Mouse (Mus musculus) heart, embryonic 11.5 days (tissue): ENCODE results near the gene Hydin. TPM values are rescaled to one million over a fixed set of nuclear protein-coding genes. Genes with fewer than 3 reads are reported as not detected.
"Not testable (repeated sequence)": the region's sequence is repeated elsewhere in the genome, so short reads cannot be mapped to it uniquely, and the experiment has no call there.

Experiments used
- ATAC-seq: fragments of 200-750 bp; cut with Nextera tagmentation; replicated peaks from 2 replicates; pipeline ENCODE4 v1.8.0; 2017; ENCODE audit warnings: moderate library complexity; ENCODE audit not compliant: insufficient number of reproducible peaks, low FRiP score, low TSS enrichment
- H3K27ac ChIP-seq: fragments of 300-500 bp; sonication (generic); 2 replicates; pipeline ENCODE4 v1.5.1; 2014; ENCODE audit warnings: mild to moderate bottlenecking, low read depth, low read length
- H3K27me3 ChIP-seq: fragments of 300-500 bp; sonication (generic); 2 replicates; pipeline ENCODE4 v1.6.1; 2014; ENCODE audit warnings: mild to moderate bottlenecking, low read length, mixed read lengths; ENCODE audit not compliant: control insufficient read depth, insufficient read depth
- H3K36me3 ChIP-seq: fragments of 300-500 bp; sonication (generic); 2 replicates; pipeline ENCODE4 v1.6.1; 2014; ENCODE audit warnings: mild to moderate bottlenecking, low read length, moderate library complexity, mixed read lengths; ENCODE audit not compliant: control insufficient read depth, insufficient read depth
- H3K4me1 ChIP-seq: fragments of 300-500 bp; sonication (generic); 2 replicates; pipeline ENCODE4 v1.6.1; 2014; ENCODE audit warnings: low read length; ENCODE audit not compliant: control insufficient read depth, insufficient read depth
- H3K4me2 ChIP-seq: fragments of 300-500 bp; sonication (generic); 2 replicates; pipeline ENCODE4 v1.6.1; 2014; ENCODE audit warnings: mild to moderate bottlenecking, moderate library complexity
- H3K4me3 ChIP-seq: fragments of 300-500 bp; sonication (generic); 2 replicates; pipeline ENCODE4 v1.5.1; 2014; ENCODE audit warnings: low read depth, low read length
- H3K9ac ChIP-seq: fragments of 300-500 bp; sonication (generic); 2 replicates; pipeline ENCODE4 v1.6.1; 2014; ENCODE audit warnings: mild to moderate bottlenecking, low read depth, low read length, moderate library complexity
- H3K9me3 ChIP-seq: fragments of 300-500 bp; sonication (generic); replicated peaks from 2 replicates; pipeline ENCODE4 v1.6.1; 2016; ENCODE audit warnings: low read length; ENCODE audit not compliant: control insufficient read depth
- WGBS: fragments of 180-500 bp; shearing (Covaris S2); extraction: QIAGEN DNeasy Blood & Tissue Kit; methylation state at CpG from one replicate; pipeline ENCODE4 v1.1.7; 2014; ENCODE audit not compliant: insufficient replicate concordance; 5-methylcytosine and 5-hydroxymethylcytosine counted together
- polyA plus RNA-seq: library from polyadenylated mRNA; unstranded; fragments of >200 nt; fragmentation: Nextera tagmentation; extraction: Ambion mirVana; gene quantifications from 2 replicates; pipeline ENCODE4 v1.2.1, GENCODE M21; 2014

Gene Hydin
- polyA plus RNA-seq, 1 experiment from 2014 or later, result 0.14 TPM

DNA sequence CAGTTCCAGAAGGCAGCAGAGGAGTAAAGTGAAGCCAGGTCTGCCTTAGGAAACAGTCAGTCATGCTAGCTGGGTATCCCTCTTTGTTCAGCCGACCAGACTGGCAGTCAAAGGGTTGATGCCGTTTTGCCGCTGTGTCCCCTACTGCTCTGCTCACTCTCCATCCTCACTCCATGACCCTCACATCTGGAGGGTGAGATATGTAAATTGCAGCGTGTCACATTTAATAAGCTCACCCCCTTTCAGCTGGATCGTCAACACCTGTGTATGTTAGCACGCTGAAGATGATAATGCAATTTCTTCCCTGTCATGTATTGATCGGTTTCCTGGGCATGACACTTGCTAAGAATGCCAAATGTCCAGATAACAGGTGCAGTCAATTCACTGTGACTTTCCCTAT lies 49.0 kb downstream of the Hydin start:
- H3K27me3 ChIP-seq, result no peaks in the 10 kb centered on the region
- H3K9me3 ChIP-seq, result no peaks in the 10 kb centered on the region
- 58% methylated on average over 7 of the region's 7 CpGs for WGBS

DNA sequence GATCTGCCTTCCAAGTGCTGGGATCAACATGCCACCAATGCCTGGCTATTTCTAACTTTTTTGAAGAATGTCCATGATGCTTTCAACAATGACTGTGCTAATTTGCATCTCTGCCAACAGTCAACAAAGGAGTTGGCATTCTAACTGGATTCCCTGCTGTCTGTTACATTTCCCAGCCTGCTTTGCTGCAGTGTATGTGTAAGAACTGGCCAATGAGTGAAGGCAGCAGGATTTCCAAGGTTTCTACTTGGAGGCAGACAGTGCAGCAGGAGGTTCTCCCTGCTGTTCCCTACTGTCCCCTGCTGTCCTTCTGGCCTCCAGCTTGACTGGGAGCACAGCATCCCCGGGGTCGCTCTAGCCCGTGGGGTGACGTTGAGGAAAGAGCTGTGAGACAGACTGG lies 52.8 kb downstream of the Hydin start:
- no peaks in the 10 kb centered on the region for H3K4me1 ChIP-seq
- ATAC-seq, result no peak
- no peak overlapping the region for H3K9ac ChIP-seq
- H3K27ac ChIP-seq, result no peak overlapping the region
- WGBS, result 77% methylated on average over 4 of the region's 4 CpGs
- no peak overlapping the region for H3K4me2 ChIP-seq
- H3K4me3 ChIP-seq, result no peak overlapping the region
- H3K9me3 ChIP-seq, result no peaks in the 10 kb centered on the region
- H3K36me3 ChIP-seq, result no peaks in the 10 kb centered on the region
- no peaks in the 10 kb centered on the region for H3K27me3 ChIP-seq

More for the DNA sequence above, 49.0 kb downstream of the Hydin start:
- Histone ChIP-seq H3K36me3 (no peaks in the 10 kb centered on the region), H3K4me1 (no peaks in the 10 kb centered on the region), H3K9ac (no peak overlapping the region), H3K4me2 (no peak overlapping the region), H3K4me3 (no peak overlapping the region), H3K27ac (no peak overlapping the region)
- no peak for ATAC-seq

DNA sequence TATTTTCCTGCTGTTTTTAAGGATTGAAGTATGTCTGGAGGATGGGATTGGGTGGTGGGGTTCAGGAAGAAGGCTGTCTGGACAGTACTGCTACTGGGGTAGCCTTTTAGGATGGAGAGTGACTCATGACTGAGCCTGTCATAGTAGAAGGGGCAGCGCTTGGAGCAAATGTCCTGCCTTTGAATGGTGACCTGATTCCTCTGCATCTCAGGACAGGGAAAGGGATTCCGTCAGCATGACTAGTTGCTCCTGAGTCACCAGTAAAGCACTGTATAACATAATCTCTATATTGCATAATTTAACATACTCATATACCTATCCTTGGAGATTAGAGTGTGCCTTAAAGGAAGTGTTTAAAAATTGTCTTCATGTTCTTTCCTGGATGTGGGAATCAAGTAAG lies 54.7 kb downstream of the Hydin start:
- WGBS, result 48% methylated on average over 2 of the region's 2 CpGs
- H3K4me1 ChIP-seq, result no peaks in the 10 kb centered on the region
- no peak for ATAC-seq
- no peak overlapping the region for H3K27ac ChIP-seq
- no peaks in the 10 kb centered on the region for H3K27me3 ChIP-seq
- H3K9ac ChIP-seq, result no peak overlapping the region
- no peak overlapping the region for H3K4me2 ChIP-seq
- no peak overlapping the region for H3K4me3 ChIP-seq
- H3K9me3 ChIP-seq, result no peaks in the 10 kb centered on the region
- H3K36me3 ChIP-seq, result no peaks in the 10 kb centered on the region

DNA sequence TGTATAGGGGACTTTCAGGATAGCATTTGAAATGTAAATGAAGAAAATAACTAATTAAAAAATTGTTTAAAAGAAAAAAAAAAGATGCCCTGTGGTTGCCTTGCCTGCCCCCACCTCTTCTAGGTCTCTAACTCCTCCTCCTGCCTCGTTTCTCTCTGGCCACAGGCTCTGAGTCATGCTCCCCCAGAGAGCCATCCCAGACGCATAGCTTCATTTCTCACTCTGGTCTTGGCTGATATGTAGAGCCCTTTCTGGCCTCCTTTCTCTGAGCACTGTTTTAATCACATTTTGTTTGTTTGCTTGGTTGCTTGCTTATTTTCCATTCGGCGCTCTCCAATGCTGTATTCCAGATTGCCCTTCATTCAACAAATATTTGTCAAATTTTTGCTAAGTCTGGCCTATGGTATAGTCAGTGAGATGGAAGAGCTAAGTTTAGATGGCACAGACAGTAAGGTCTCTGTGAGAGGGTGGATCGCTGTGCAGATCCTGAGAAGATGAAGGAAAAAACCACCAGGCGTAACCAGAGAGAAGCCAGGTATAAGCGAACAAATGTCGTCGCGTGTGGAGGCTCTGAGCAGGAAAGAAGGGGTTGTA lies 57.3 kb downstream of the Hydin start:
- H3K27me3 ChIP-seq, result no peaks in the 10 kb centered on the region
- ATAC-seq, result no peak
- H3K4me1 ChIP-seq, result no peaks in the 10 kb centered on the region
- WGBS, result 66% methylated on average over 10 of the region's 10 CpGs
- H3K9ac ChIP-seq, result no peak overlapping the region
- no peak overlapping the region for H3K4me3 ChIP-seq
- no peak overlapping the region for H3K27ac ChIP-seq
- no peaks in the 10 kb centered on the region for H3K9me3 ChIP-seq
- no peaks in the 10 kb centered on the region for H3K36me3 ChIP-seq
- no peak overlapping the region for H3K4me2 ChIP-seq

DNA sequence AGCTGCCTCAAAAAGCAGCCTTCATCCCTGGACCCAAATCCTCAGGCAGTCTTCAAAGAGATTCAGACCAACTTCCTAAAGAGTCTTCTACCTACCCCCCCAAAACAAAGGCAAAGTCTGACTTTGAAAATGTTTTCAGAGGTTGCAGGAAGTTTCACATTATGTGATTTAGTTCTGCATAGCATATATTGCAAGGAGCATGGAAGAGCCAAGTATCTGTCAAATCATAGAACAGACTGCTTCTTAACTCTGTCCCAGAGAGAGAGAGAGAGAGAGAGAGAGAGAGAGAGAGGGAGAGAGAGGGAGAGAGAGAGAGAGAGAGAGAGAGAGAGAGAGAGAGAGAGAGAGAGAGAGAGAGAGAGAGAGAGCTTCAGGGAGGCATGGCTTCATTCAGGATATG lies 60.3 kb downstream of the Hydin start:
- H3K9me3 ChIP-seq, H3K4me1 ChIP-seq, H3K36me3 ChIP-seq, H3K27ac ChIP-seq, ATAC-seq, H3K4me3 ChIP-seq, H3K9ac ChIP-seq, H3K4me2 ChIP-seq, H3K27me3 ChIP-seq: not testable (repeated sequence)

DNA sequence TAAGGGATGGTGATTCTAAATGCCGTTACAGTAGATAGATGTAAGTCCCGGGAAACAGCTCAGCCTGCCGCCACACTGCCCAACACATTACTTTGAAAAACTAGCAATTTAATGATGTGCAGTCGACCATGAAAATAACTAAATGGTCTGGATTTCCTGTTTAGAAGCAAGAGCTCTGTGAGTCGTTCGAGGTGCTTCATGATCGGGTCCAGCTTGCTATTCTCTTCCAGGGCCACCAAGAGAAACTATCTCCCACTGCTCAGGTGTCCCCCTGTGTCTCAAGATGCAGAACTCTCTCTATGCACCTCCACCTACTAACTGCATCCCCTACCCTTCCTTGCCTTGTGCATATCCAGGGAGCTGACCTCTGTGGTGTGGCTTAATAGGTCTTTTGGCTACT lies 66.6 kb downstream of the Hydin start:
- H3K27ac ChIP-seq, result no peak overlapping the region
- H3K9me3 ChIP-seq, result no peaks in the 10 kb centered on the region
- H3K4me1 ChIP-seq, result no peaks in the 10 kb centered on the region
- H3K36me3 ChIP-seq, result no peaks in the 10 kb centered on the region
- no peak overlapping the region for H3K4me3 ChIP-seq
- no peak overlapping the region for H3K9ac ChIP-seq
- no peak for ATAC-seq
- WGBS, result 83% methylated on average over 7 of the region's 7 CpGs
- no peak overlapping the region for H3K4me2 ChIP-seq
- no peaks in the 10 kb centered on the region for H3K27me3 ChIP-seq

DNA sequence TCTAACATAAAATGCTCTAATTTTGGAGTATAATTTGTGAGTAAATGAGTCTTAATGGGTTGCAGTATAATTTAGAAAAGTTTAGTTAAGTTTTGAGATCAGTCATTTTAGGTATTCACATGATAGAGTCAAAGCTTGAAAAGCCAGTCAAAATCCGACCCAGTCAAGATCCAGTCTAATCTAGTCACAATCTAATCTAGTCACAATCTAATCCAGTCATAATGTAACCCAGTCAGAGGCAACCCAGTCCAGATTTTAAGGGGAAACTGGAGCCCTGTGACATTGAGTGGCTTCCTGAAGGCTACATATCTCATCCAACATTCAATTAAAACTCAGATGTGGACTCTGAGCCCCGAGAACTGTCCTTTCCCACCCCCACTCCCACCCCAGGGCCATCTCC lies 72.7 kb downstream of the Hydin start:
- Histone ChIP-seq H3K36me3 (no peaks in the 10 kb centered on the region), H3K4me3 (no peak overlapping the region), H3K9ac (no peak overlapping the region), H3K9me3 (no peaks in the 10 kb centered on the region), H3K4me1 (no peaks in the 10 kb centered on the region), H3K27ac (no peak overlapping the region), H3K27me3 (no peaks in the 10 kb centered on the region), H3K4me2 (no peak overlapping the region)
- no peak for ATAC-seq
- WGBS, result 68% methylated on average over 2 of the region's 2 CpGs

DNA sequence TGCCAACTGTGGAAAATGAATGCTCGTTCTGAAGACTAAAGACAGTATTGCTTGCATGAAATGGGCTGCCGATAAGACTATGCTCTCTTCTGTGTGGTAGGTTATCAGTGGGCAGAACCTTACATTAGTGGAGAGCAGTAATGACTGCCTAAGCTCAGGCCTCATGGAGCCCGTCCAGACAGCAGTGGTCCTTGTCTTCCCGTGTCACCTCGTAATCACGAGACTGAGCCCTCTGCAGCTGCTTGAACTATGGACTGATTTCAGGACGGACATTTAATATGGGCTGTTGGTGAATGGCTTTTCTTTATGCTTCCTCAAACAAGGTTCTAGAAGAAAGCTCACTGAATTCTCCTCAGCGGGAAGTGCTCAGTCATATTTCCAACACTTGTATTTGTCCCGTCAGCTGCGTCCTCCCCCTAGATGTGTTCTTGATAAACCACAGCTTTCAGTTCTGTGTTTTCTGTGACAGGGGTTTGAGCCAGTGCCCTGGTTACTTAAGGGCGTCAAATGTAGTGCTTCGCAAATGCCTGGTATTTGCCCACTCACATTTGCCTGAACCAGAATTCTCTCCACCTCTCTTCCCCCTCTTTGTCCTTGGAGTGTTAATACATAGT lies 73.4 kb downstream of the Hydin start:
- no peak overlapping the region for H3K4me3 ChIP-seq
- no peaks in the 10 kb centered on the region for H3K27me3 ChIP-seq
- no peak overlapping the region for H3K9ac ChIP-seq
- H3K9me3 ChIP-seq, result no peaks in the 10 kb centered on the region
- 72% methylated on average over 12 of the region's 12 CpGs for WGBS
- no peak overlapping the region for H3K27ac ChIP-seq
- no peaks in the 10 kb centered on the region for H3K4me1 ChIP-seq
- ATAC-seq, result no peak
- no peak overlapping the region for H3K4me2 ChIP-seq
- no peaks in the 10 kb centered on the region for H3K36me3 ChIP-seq

DNA sequence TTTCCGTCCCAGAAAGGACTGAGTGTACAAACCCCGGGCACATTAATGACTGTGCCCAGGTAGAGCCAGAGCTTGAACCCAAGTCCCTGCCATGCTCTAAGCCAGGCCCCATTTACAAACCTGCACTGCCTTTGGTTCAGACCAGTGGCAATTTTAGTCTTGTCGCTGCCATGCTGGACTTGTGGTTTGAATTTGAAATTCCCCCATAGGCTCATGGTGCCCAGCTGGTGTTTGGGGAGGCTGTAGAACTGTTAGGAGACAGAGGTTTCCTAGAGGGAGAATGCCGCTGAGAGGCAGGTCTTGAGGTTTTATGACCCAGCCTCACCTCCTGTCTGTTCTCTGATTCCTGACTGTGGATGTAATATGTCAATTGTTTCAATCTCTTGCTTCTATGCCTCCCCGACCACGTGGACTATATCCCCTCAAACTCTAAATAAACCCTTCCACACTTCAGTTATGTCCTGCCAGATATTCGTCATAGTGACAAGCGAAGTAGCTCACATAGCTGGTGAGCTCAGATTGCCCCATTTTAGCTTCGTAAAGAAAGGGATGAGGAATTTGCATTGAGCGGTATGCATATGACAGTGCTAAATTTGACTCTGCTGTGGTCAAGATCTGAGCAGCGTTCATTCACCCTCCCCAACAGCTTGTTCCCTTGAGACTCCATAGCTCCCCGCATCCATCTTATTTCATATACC lies 79.1 kb downstream of the Hydin start:
- no peak overlapping the region for H3K27ac ChIP-seq
- H3K4me1 ChIP-seq, result no peaks in the 10 kb centered on the region
- H3K9me3 ChIP-seq, result no peaks in the 10 kb centered on the region
- WGBS, result 82% methylated on average over 12 of the region's 12 CpGs
- no peaks in the 10 kb centered on the region for H3K27me3 ChIP-seq
- no peaks in the 10 kb centered on the region for H3K36me3 ChIP-seq
- no peak overlapping the region for H3K4me3 ChIP-seq
- no peak for ATAC-seq
- no peak overlapping the region for H3K4me2 ChIP-seq
- no peak overlapping the region for H3K9ac ChIP-seq
